Mouse (Mus musculus) T-helper 2 cell (primary cell): ENCODE results near the gene Fam111a.

ENCODE experiments used
- in situ Hi-C: fragments of 300-600 bp; cut with MboI, MseI; formaldehyde crosslinking; loops from one replicate; pipeline ENCODE4 v1.15.1; 2025; ENCODE audit warnings: high pct_unique_total_duplicates

Fam111a gene

GRCm38 (mm10) chr19:12558219-12558618, 12.7 kb downstream of the Fam111a start:
- in situ Hi-C loops: no loop called here

DNA sequence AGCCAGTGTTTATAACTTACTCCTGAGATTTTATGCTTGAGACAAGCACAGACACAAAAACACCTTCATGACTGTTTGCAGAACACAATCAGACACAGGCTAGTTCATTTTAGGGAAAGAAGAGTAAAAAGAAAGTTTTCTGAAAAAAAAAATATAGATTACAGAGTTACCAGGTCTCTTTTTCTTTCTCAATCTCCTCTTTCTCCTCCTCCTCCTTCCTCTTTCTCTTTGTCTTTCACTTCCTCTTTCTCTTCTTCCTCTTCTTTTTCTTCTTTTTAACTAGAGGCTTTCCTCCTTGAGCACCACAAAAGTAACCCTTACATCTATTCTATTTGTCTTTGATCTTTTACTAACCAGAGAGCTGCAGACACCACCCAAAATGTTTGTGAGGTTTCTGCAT, 18.7 kb downstream of the Fam111a start:
- in situ Hi-C loops: no loop called here

GRCm38 (mm10) chr19:12567011-12567410, 21.5 kb downstream of the Fam111a start:
- in situ Hi-C loops: loop anchor here (5.0 kb wide), 1 partner anchor 60 kb away; no protein-coding TSS in a partner anchor

GRCm38 (mm10) chr19:12570866-12571265, 25.3 kb downstream of the Fam111a start:
- in situ Hi-C loops: loop anchor here (10.0 kb wide), 2 partner anchors 224 to 264 kb away; partner anchors contain the start of genes Lpxn and Zfp91

DNA sequence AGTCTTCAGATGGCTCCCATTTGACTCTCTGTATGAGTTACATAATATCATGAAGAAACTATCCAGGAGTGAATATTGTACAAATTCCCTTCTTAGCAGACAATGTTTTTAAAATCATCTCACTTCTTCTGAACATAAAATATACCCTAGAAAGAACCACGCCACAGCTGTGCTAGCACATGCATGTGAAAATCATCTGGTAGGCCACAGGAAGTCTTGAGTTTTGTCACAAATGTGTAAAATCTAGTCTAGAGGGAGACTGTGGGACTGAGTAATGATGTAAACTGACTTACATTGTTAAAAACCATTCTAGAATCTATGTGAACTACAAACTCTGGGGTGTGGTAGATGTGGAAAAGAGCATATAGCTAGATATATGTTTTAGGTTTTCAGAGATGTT, 26.1 kb downstream of the Fam111a start:
- in situ Hi-C loops: loop anchor here (10.0 kb wide), 2 partner anchors 223 to 263 kb away; partner anchors contain the start of genes Lpxn and Zfp91

DNA sequence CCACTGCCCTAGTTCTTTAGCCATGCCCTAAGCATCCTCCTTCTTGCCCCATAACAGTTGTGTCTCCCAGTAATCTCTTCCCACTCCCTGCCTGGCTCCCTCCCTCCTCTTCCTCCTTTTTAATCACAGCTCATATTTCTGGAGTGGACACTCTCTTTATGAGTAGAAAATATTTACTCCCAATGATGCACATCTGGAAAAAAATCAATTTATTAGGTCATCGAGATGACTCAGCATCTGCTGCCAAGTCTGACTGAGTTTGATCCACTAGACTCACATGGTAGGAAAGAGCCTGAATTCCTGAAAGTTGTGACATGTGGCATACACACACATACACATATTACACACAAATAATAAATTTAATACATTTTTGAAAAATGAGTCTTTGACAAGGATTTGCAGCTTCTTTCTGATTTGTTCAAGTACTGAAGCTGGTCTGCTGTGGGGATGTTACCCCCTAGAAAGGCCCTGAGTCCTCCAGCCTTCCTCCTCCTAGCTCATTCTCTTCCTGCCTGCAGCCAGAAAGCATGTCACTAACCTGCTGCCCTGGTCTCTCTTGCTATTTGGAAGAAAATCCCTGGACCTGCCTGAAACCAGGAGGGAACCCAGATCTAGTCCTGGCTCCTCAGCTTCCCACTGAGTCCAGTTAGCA, 27.2 kb downstream of the Fam111a start:
- in situ Hi-C loops: loop anchor here (10.0 kb wide), 2 partner anchors 222 to 262 kb away; partner anchors contain the start of genes Lpxn and Zfp91

DNA sequence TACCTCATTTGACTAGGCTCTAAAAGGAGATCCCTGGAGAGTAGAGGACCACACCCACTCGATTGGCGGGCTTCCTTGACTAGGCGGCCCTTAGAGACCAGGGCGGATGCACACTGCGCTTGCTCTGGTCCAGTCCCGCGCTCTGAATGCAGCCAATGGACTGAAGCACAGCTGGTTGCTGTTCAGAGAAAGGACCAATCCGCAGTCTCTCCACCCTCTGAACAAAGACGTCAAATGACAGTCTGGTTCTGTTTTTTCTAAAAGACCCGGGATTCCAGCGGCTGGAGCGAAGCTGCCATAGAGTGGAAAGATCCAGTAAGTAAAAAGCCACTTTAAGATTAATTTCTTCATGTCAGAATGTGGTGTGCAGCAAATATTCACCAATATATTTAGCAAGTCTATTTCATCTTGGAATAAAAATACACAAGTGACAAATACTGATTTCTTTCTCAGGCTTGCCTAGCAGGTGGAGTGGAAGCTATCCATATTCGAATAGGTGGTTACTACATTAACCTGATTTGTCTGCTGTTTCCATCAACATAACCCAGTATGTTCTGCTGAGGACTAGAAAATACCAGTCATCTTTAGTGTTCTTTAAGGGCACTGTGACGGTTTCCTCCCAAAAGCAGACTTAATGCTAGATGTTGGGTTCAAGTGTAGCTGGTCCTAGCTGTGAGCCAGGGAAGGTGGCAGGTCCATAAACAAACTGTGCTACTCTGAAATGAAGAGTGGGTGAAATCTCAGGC, 27.9 kb downstream of the Fam111a start:
- in situ Hi-C loops: loop anchor here (10.0 kb wide), 2 partner anchors 221 to 261 kb away; partner anchors contain the start of genes Lpxn and Zfp91

- in situ Hi-C loops: loop anchor here (10.0 kb wide), 2 partner anchors 221 to 261 kb away; partner anchors contain the start of genes Lpxn and Zfp91
These were observed 28.5 kb downstream of the Fam111a start for GRCm38 (mm10) chr19:12574012-12574407.

GRCm38 (mm10) chr19:12575107-12575506, 29.6 kb downstream of the Fam111a start:
- in situ Hi-C loops: loop anchor here (10.0 kb wide), 2 partner anchors 220 to 260 kb away; partner anchors contain the start of genes Lpxn and Zfp91

GRCm38 (mm10) chr19:12575514-12575913, 30.0 kb downstream of the Fam111a start:
- in situ Hi-C loops: loop anchor here (10.0 kb wide), 2 partner anchors 219 to 259 kb away; partner anchors contain the start of genes Lpxn and Zfp91

GRCm38 (mm10) chr19:12576639-12577038, 31.1 kb downstream of the Fam111a start:
- in situ Hi-C loops: loop anchor here (10.0 kb wide), 2 partner anchors 218 to 258 kb away; partner anchors contain the start of genes Lpxn and Zfp91

DNA sequence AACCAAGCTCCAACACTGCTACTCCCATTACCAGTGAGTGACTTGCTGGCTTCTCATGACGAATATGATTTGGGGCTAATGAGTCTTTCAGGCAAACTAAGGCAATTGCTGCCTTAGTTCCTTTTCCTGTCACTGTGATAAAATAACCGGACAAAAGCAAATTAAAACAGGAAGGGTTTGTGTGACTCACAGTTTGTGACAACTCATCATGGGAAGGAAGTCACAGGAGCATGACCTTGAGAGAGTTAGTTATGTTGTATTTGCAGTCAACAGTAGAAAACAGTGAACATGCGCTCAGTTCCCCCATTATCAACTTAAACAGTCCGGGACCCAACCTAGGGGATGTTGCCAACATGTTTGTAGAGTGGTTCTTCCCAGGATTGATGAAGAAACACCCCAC, 39.8 kb downstream of the Fam111a start:
- in situ Hi-C loops: loop anchor here (5.0 kb wide), 1 partner anchor 68 kb away; no protein-coding TSS in a partner anchor

DNA sequence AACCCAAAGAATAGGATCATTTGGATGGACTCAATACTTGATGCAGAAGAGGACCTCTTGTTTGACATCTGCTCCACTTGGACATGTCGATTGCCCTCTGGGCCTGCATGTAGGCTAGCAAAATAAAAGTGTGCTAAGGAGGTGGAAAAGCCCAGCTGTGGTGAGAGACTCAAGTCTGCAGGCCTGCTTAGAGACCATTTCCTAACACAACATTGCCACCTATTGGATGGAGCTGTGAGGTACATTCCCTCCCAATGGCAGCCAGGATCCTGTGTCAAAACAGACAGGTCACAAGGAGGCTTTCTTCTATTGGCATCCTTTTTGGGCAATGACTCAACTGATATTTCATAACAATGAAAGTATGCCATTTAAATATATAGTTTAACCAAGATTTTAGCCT, 46.4 kb downstream of the Fam111a start:
- in situ Hi-C loops: no loop called here

- in situ Hi-C loops: no loop called here
These were observed 49.6 kb downstream of the Fam111a start for GRCm38 (mm10) chr19:12595135-12595529.

DNA sequence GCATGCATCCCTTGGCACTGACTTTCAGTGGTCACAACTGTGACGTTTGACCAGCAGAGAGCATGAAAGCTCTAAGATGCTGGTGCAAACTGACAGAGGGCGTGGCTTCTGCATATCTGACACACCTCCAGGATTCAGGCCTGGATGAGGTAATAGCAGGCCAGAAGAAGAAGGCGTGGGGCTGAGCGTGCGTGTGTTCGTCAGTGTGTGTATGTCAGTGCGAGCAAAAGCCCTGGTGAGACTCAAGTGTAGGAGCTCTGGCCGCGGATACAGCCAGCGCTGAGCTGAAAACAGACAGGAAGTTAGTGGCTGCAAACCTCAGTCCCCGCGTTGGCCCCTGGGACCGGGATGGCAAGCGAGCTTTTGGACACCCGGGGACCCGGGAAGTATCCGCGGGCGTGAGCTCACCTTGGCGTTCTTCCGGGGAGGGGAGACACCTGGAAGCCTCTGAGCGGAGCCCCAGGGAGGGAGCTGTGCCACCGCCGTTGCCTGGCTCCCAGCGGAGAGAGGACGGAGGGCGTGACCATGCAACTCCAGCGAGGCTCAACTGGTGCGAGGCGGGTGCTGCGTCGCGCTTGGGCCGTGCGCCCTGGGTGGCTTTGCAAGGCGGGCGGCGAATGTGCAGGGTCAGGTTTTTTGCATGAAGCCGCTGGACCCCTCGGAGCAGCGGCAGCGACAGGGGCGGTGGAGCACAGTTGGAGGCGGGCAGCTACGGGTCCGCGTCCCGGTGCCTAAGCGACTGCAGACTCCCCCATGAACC, 50.2 kb downstream of the Fam111a start:
- in situ Hi-C loops: no loop called here

DNA sequence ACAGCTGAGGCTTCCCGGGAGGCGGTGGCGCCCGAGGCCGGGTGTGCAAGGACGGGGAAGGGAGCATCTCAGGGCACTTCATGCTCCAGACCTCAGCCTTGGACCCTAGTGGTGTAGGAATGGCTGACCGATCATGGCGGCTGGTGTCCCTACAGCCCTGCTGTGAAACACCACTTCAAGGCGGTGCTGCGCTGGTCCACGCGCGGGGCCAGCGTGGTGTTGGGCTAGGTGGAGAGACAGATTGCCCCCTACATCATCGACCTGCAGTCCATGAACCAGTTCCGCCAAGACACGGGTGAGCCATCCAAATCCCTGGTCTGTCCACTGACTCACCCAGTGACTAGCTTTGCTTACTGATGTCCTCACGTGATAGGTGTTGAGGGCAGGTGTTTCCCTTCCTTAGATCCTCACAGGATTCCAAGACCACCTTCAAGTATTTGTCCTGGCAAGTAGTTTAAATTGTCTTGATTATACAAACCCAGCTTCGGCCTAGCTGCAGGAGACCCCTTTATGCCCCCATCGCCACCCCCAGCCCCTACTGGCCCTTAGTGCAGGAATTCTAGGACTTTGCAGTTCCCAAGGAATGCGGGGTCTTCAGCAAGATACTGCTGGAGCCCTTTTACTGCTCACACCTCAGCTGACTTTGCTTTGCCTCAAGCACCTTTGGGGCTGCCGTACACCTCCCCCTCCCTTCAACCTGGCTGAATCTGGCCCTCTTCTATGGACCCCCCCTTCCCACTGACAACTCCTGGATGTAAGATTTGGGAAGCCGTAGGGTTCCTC, 50.9 kb downstream of the Fam111a start:
- in situ Hi-C loops: no loop called here

GRCm38 (mm10) chr19:12597073-12597405, 51.5 kb downstream of the Fam111a start:
- in situ Hi-C loops: no loop called here

- in situ Hi-C loops: no loop called here
These were observed 53.1 kb downstream of the Fam111a start for GRCm38 (mm10) chr19:12598674-12599073.

DNA sequence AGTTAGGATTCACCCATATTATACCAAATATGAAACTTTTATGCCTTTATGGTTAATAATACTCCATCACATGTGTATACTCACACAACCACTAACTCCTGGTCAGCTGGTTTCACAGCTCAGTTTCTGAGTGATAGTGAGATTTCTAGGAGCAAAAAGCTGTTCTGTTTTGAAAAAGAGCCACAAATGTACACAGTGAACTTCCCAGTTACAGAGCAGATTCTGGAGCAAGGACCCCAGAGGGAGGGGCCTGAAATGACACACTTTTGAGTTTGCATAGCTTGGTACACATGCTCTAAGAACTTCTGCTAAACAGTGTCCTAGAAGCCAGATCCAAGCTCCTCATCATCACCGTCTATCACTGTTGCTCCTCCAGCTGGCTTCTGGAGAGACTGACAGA, 54.1 kb downstream of the Fam111a start, which contains the start of gene Gm4952:
Gene Gm4952, plus strand, starts transcription at position 301 of the 400 bp plus-strand sequence.
- in situ Hi-C loops: no loop called here

DNA sequence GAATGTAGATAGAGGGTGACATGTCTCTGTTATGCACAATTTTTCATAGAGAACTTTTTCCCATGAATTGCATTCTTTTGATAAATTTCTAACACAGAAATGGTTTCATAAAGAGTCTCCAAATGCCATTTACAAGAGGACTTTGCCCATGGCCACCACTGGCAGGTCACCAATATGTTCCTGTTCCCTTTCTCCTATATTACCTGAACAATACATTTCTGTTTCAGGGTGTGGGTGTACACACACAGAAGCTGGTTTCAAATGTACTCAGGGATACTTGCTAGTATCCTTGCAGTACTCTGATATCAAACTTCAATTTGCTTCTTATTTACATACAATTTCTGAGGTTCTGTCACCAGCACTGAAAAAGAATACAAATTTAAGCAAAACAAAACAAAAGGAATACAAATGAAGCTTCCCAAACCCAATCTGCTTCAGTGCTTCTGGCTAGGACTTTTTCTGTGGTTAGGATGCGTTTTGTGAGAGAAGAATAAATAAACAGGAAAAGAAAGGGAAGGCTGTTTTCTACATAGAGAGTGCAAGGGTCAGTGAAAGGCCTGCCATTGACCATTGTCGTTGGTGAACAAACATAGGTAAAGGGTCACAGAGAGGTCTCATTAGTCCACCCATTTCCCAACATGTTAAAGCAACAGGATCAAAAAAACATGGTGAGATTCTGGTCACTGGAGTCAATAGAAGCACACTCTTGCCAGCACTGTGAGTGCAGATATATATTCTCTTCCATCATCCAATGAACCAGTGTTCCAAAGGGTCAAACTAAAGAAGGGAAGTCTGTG, 55.3 kb downstream of the Fam111a start:
- in situ Hi-C loops: no loop called here
